Mouse (Mus musculus) adrenal gland, adult 8-10 months (tissue): Measurements from ENCODE around the gene Naglu. TPM values are rescaled to one million over a fixed set of nuclear protein-coding genes. Genes with fewer than 3 reads are reported as not detected.

Experiments used
- DNase-seq: peaks from one replicate; pipeline ENCODE4 v3.0.0; 2022
- total RNA-seq, 4 experiments: library from RNA; stranded (reverse); gene quantifications; 2 replicates each; pipeline ENCODE4 v1.2.4; 2022

Naglu gene
- total RNA-seq, 4 experiments from 2014 or later: 45.3 to 51.8 (median 49.6) TPM

- DNase-seq: peak; percentile 20
Observed at GRCm38 (mm10) chr11:101058726-101059125, 11.1 kb upstream of the Naglu start.

- no peak for DNase-seq
Observed at GRCm38 (mm10) chr11:101059473-101059872, 10.3 kb upstream of the Naglu start.

GRCm38 (mm10) chr11:101060126-101060525, 9.7 kb upstream of the Naglu start:
- peak; percentile 79 for DNase-seq

- no peak for DNase-seq
Observed at GRCm38 (mm10) chr11:101061049-101061448, 8.8 kb upstream of the Naglu start.

GRCm38 (mm10) chr11:101062165-101062884, 7.5 kb upstream of the Naglu start:
- DNase-seq: peak; percentile 45

GRCm38 (mm10) chr11:101062971-101063675, 6.7 kb upstream of the Naglu start:
- DNase-seq: peak; percentile 15

- DNase-seq: peak; percentile 58
Observed at GRCm38 (mm10) chr11:101063676-101064327, 6.0 kb upstream of the Naglu start.

GRCm38 (mm10) chr11:101064462-101064861, 5.3 kb upstream of the Naglu start:
- DNase-seq: peak; percentile 35

- peak; percentile 68 for DNase-seq
Observed at GRCm38 (mm10) chr11:101065002-101065401, 4.8 kb upstream of the Naglu start.

- peak; percentile 71 for DNase-seq
Observed at GRCm38 (mm10) chr11:101066549-101067412, 3.0 kb upstream of the Naglu start.

- no peak for DNase-seq
Observed at GRCm38 (mm10) chr11:101070189-101070527, 346 bp downstream of the Naglu start.

GRCm38 (mm10) chr11:101070987-101071386, 1.2 kb downstream of the Naglu start:
- no peak for DNase-seq

- peak; percentile 12 for DNase-seq
Observed at GRCm38 (mm10) chr11:101071810-101072428, 2.1 kb downstream of the Naglu start.

GRCm38 (mm10) chr11:101078121-101078520, 8.3 kb downstream of the Naglu start, which contains the start of gene Hsd17b1:
Gene Hsd17b1, plus strand, starts transcription at chr11:101078411.
- DNase-seq: peak; percentile 19

- DNase-seq: peak; percentile 20
Observed at GRCm38 (mm10) chr11:101079746-101080145, 9.9 kb downstream of the Naglu start.

- DNase-seq: no peak
Observed at GRCm38 (mm10) chr11:101080421-101080820, 10.6 kb downstream of the Naglu start.

- no peak for DNase-seq
Observed at GRCm38 (mm10) chr11:101081659-101082058, 11.8 kb downstream of the Naglu start.

- peak; percentile 82 for DNase-seq
Observed at GRCm38 (mm10) chr11:101082208-101083082, 12.6 kb downstream of the Naglu start, which contains the start of gene Coasy. Gene Coasy, plus strand, starts transcription at chr11:101082565.

GRCm38 (mm10) chr11:101083083-101083697, 13.4 kb downstream of the Naglu start:
- peak; percentile 31 for DNase-seq

GRCm38 (mm10) chr11:101084246-101084645, 14.4 kb downstream of the Naglu start:
- DNase-seq: no peak
